Mouse (Mus musculus): Measurements from ENCODE around the gene Rsg1.
A peak's percentile ranks its signal among the peaks of the same experiment; 100 is the strongest.

Gene Rsg1

DNA sequence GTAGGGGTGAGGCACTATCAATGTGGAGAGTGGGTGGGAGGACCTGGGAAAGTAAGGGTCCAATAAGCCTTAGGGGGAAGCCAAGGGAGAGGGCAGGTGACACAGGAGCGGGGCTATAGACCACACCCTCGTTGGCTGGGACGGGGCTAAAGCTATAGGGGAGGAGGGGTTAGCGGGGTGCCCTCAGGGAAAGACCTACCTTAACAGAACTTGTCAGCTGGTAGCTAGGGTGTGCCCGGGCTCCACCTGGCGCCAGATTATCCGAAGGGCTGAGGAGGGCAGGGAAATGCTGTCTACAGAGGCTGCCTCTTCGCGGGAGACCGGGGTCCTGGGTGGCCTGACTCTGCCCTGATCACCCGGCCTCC lies 34.8 kb downstream of the Rsg1 start:
- no peak for DNase-seq

DNA sequence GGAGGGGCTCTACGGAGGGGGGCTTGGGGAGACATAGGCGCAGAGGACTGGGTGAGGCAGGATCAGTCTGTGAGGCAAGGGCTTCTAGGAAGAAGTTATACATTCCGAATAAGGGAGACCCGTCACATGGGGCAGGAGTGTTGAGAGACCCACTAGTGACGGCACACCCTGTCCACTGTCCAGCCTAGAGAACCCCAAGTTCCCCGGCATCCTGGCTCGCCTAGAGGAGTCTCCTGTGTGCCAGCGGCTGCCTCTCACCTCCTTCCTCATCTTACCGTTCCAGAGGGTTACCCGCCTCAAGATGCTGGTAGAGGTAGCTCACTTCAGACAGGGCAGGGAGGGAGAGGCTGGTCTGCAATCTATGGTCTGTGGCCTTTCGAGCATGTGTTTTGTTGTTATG lies 35.6 kb downstream of the Rsg1 start:
- DNase-seq = no peak

DNA sequence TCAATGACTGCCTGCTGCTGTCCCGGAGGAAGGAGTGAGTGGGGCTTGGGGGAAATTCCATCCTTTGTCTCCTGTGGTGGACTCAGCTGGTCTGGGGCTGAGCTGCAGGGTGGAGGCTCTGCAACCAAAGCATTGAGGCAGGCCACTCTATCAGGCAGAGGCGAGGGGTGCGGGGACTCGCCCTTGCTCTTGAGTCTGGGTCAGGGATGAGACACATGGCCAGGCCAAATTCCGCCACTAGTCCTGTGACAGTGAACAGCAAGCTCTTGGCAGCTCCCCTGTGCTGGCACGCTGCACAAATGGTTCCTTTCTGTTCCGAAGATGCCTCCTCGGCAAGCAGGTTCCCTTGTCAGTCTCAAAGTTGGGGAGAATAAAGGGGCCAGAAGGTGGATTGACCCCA lies 37.3 kb downstream of the Rsg1 start:
- no peak for DNase-seq

DNA sequence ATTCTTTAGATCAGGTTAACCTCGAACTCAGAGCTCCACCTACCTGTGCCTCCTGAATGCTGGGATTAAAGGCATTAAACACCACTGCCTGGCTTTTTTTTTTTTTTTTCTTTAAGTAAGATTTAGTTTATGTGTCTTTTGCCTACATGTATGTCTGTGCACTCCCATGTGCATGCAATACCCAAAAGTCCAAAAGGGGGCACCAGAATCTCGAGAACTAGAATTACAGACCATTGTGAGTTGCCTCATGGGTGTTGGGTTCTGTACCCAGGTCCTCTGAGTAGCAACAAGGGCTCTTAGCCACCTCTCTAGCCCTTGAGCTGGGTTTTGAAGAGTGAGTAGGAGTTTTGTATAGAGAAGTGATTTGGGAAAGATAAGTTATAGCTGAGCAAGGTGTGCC lies 38.9 kb downstream of the Rsg1 start:
- DNase-seq = no peak

DNA sequence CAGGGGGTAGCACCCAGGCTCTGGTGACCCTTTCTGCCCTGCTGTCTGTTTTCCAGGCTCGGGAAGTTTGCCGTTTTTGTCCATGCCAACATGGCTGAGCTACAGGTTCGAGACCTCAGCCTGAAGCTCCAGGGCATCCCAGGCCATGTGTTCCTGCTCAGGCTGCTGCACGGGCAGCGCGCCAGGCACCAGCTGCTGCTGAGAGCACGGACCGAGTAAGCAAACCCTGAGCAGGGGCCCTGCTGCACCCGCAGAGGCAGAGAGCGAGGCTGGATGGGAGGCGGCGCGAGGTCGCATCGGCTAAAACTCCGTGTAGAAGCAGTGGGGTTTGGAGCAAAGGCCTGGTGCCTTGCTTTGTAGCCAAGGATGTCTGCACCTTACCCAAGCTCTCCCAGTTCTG lies 40.5 kb downstream of the Rsg1 start:
- no peak for DNase-seq

DNA sequence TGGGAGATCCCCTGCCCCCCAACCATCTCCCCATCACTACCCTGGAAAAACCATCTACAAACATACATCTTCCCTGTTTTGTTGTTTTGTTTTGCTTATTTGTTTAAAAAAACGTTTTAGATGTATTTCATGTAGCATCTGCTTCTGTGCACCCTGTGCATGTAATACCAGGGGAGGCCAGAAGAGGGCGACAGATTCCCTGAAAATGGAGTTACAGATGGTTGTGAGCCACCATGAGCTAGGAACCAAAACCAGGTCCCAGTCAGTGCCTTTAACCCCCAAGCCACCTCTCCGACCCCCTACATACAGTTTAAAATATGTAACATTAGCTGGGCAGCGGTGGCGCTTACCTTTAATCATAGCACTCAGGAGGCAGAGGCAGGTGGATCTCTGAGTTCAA lies 43.7 kb downstream of the Rsg1 start:
- no peak for DNase-seq

DNA sequence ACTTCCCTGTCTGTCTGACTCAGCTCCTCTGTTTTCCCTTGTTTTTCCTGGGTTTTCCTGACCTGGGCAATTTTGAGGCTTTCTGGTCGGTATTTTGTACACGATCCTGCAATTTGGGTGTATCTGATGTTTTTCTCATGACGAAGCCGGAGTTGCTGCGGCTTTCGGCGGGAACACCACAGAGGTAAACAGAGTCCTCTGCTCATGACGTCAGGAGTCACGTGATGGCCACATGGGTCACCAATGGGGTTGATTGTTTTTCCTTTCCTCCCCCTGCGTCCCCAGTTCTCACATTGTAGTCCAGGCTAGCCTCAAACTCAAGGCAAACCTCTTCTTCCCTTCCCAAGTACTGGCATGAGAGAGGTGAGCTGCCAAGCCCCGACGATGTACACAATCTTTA lies 45.7 kb downstream of the Rsg1 start:
- no peak for DNase-seq

DNA sequence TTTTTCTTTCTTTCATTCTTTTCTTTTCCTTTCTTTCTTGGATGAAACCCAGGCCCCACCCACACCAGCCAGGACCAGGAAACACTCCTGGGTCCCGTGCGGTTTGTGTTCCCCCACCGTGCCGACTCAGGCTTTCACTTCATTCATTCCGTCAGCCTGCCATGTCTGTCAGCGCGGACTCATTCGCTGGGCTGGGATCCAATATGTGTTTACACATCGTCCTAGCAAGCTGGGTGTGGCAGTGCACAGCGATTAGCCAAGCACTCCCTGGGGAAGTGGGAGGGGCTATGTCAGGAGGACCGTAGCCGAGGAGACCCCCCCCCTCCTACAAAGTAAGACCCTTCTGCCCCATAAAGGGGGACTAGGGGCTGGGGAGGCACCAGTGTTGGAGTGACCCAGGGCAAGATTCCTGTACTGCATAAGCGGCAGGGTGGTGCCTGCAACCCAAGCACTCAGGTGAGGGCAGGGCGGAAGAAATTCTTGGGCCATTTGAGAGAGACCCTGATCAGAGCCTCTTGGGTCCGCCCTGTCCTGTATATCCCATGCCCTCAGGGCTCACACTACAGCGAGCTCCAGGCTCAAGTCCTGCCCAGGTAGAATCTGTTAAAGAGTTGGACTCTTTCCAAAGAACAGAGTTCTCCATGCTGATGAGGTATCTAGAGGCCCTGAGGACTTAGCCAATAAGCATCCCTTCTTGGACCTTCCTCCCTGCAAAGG lies 46.4 kb downstream of the Rsg1 start:
- DNase-seq = no peak

DNA sequence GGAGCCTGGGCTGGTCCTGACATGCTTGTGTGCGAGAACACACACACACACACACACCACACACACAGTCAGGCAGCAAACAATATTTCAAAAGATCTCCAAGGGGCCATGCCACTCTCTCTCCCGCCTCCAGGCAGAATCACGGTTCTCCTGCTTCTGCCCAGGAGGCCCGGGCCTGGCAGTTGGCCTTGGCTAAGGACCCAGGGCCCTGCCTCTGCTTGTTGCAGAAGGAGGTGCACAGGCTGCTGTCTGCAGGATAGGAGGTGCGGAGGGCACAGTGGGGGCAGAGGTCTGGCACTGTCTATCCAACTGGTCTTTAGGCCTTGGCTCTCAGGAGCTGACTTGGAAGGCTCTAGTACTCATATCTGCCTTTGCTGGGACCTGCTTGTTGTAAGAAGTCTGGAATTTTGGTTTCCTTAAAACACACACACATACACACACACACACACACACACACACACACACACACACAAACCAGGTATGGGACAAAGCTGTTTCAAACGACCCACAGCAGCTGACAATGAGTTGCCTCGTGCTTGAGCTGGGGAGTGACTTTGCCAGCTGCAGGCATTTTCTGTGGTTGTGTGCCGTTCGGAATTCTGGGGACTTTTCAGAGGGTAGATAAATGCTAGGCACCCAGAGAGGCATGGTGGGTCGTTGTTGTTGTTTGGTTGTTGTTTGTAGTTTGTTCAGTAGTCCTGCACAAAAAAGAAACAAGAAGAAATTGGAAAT lies 49.3 kb downstream of the Rsg1 start:
- DNase-seq = no peak

DNA sequence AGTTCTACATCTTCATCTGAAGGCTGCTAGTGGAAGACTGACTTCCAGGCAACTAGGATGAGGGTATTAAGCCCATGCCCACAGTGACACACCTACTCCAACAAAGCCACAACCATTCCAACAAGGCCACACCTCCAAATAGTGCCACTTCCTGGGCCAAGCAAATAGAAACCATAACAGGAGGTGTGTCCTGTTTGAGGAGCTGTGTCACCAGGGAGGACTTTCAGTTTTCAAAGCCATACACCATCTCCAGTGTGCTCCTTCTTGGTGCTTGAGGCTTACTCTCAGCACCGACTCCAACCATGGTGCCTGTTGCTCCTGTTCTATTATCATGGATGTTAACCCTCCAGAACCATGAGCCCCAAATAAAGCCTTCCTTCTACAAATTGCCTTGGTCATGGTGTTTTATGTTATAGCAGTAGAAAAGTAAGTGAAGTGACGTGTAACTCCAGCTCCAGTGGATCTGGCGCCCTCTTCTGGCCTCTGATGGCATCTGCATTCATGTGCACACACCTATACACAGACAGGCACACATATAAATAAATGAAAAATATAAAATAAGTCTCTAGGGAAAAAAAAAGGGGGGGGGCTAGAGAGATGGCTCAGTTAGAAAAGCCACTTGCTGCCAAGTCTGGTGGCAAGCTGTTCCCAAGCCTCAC lies 52.4 kb downstream of the Rsg1 start:
- no peak for DNase-seq

DNA sequence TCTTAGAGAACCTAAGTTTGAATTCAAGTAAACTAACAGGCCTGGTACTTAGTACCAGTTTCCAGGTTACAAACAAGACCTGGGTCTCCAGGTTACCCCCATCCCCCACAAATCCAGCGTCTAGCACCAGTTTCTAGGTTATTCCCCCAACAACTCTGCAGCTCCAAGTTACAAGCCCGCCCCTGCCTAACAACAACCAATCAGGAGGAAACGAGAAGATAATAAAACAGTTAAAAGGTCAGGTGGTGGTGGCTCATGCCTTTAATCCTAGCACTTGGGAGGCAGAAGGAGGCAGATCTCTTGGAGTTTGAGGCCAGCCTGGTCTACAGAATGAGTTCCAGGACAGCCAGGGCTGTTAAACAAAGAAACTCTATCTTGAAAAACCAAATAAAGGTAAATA lies 53.5 kb downstream of the Rsg1 start:
- DNase-seq = no peak

DNA sequence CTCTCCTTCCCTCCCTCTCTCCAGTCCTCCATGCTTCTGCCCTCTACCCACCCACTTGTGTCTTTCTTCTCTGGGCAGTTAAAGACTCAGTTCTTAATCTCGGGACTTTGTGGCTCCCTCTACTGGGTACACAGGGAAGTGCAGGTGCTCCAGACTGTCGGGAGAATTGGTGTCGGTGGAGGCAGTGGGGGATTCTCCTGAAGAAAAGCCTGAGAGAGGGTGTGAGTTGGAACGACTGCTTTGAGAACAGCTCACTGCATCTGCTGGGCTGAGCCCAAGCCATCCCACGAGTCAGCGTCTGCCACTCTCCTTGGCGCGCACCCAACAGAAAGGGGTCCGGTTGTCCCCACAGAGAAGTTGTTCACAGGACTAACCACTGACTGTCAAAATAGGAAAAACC lies 54.1 kb downstream of the Rsg1 start:
- DNase-seq = no peak

DNA sequence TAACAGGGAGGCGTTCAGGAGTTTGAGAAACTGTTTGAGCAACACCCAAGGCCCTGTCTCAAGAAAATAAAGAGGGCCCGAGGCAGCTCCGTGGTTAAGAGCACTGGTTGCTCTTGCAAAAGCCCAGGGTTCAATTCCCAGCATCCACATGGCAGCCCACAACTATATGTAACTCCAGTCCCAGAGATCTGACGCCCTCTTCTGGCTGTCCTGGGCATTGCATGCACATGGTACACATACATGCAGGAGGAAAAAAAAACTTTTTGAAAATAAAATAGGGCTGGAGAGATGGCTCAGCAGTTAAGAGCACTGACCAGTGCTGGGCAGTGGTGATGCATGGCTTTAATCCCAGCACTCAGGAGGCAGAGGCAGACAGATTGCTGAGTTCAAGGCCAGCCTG lies 54.6 kb downstream of the Rsg1 start:
- DNase-seq = no peak

DNA sequence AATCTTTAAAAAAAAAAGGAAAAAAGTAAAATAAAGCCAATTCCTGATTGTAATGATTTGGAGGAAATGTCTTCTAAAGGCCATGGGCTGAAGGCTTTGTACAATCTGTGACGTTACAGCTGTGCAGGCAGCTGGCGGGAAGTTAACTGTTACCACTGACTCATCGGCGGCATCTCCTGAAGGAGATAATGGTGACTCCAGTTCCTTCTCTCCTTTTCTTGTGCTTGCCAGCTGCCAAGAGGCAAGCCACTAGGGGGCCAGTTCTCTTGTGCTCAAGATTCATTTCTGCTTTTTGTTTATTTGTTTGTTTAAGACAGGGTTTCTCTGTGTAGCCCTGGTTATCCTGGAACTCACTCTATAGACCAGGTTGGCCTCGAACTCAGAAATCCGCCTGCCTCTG lies 55.3 kb downstream of the Rsg1 start:
- no peak for DNase-seq

DNA sequence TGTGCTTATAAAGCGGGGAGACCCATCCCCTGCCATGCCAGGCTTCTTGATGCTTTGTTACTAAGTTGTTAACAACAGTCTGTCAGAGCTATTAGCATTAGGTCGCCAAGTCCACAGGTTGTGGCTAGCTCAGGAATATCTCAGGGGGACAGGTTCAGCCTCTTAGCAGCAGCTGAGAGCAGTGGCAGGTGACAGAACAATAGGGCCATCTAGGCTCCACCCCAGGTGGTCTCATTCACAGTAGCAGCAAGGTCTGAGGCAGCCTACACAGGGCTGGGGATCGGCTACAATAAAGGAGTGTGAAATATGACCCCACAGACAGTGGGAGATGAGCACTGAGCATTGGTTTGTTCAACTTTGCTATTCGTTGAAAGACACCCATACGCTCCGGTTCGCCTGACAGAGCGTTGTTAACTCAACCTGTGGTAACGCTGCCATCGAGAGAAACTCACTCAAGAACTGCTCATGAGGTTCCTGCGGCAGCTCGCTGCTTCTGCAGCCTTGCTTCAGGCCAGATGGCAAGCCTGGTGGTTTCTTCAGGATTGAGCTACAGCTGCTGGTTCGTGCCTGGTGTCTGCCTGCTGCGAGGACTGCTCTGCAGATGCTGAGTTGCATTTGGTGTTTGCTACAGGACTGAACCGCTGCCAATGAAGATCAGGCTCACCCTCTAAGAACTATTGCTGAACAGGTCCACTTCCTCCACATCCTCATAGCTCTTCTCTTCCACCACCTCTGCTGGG lies 56.6 kb downstream of the Rsg1 start:
- no peak for DNase-seq

DNA sequence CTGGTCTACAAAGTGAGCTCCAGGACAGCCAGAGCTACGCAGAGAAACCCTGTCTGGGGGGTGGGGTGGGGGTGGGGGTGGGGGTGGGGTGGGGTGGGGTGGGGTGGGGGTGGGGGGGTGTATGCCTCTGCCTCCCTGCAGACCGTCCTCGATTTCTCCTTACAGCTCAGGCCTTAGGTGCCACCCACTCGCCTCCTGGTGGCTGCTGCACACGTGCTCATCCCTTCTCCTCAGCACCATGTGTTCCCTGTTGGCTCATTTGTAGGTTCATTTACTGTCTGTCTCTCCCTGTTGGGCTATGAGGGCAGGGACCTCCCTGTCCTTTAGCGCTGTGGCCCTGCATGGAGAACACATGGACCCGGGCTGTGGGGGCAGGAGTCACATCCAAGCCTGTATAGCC lies 57.5 kb downstream of the Rsg1 start:
- DNase-seq = no peak

DNA sequence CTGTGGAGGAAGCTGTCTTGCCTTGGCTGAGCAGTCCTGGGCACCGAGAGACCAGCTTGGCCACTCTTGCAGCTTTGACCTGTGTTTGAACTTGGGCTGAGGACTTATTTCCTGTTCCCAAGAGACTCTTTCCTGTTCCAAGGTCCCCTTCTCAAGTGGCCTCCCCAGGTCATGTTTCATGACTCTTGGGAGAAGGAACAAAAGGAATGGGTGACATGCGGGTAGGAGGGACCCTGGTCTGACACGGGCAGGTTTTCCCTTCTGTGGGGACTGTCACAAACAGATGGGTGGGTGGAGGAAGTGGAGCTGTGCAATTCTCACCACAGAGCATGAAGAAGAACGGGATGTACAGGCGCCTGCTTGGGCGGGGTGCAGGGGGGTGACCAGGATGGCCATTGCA lies 58.0 kb downstream of the Rsg1 start:
- DNase-seq = no peak

DNA sequence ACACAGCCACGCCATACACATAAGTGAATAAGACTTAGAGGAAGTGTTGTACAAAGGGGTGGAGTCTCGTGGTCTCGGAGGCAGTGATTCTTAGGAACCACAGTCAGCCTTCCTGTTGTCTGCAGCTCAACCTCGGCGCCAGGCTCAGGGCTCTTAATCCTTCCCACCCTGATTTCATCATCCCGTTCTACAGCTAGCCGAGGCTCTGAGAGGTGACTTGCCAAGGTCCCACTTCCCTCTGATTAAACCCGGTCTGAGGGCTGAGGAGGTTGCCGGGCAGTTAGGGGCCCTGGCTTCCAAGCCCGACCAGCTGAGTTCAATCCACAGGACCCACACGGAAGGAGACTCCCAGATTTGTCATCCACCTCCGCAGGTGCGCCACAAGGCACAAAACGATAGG lies 59.1 kb downstream of the Rsg1 start:
- DNase-seq = no peak

DNA sequence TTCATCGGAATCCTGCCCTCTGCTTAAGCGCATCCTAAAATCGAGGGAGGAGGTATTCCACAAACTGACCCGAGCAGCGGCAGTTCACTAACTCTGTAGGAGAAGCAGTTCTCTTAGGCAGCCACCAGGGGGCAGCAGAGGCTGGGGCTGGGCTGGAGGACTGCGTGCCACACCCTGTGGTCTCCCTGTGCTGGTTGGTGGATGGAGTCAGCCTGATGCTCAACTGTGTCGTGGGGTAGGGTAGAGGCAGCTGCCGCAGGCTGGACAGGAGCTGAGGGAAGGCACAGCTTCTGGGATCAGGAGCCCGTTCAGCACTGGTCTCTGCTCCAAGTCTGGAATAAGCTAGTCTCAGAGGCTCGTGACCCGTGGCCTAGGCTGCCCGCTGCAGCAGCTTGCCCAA lies 59.5 kb downstream of the Rsg1 start:
- DNase-seq = peak; percentile 59

DNA sequence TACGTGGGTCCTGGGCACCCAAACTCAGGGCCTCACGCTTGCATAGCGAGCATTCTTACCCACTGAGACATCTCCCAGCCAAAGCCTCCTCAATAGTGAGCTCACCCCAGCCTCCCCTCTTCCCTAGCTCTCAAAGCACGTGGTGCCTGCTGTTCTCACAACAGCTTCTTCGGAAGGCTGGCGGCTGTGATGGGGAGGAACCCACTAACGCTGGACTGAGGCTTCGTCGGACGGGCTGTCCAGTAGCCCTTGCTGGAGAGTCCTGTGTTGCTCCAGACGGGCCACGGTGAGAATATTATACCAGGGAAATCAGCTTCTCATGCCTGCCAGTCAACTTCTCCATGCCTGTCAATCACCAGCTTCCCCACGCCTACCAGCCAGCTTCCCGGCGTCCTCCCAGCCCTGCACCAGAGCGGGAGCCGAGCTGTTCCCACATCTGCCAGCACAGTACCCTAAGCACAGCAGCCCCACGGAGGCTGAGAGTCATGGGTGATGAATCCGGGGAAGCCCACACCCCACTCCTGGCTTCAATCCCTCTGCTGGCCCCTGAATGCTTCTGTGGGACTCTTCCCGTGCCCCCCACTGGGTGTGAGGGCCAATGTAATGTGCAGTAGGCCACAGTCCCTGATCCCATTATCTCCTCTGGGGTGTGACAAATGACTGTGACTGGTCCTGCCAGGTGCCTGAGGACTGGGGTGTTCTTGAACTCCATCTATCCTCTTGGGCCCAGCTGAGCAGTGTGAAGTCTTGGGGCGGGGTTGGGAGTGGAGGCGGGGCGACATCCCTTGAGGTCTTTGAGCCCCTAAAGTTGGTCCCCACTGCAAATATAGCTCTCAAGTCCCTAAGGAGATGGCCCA lies 61.0 kb downstream of the Rsg1 start:
- no peak for DNase-seq
